Mouse (Mus musculus) liver, postnatal 0 days (tissue): ENCODE data around the gene Palm3. TPM values are rescaled to one million over a fixed set of nuclear protein-coding genes. Genes with fewer than 3 reads are reported as not detected.

Source experiments
- ATAC-seq: fragments of 200-750 bp; cut with Nextera tagmentation; 2 replicates; pipeline ENCODE4 v1.8.0; 2017; ENCODE audit warnings: mild to moderate bottlenecking, moderate library complexity
- DNase-seq: peaks from one replicate; pipeline ENCODE4 v3.0.0-alpha.2; 2016
- H3K27ac ChIP-seq: fragments of 300-500 bp; sonication (generic); 2 replicates; pipeline ENCODE4 v1.5.1; 2014; ENCODE audit warnings: antibody characterized with exemption, moderate library complexity, mild to moderate bottlenecking, low read depth
- H3K27me3 ChIP-seq: fragments of 300-500 bp; sonication (generic); 2 replicates; pipeline ENCODE4 v1.6.1; 2014; ENCODE audit warnings: low read length, control low read depth, mixed read lengths; ENCODE audit not compliant: insufficient read depth
- H3K36me3 ChIP-seq: fragments of 300-500 bp; sonication (generic); replicated peaks from 2 replicates; pipeline ENCODE4 v1.6.1; 2014; ENCODE audit warnings: mild to moderate bottlenecking, control low read depth, low read length, moderate library complexity, mixed read lengths; ENCODE audit not compliant: insufficient read depth
- H3K4me1 ChIP-seq: fragments of 300-500 bp; sonication (generic); 2 replicates; pipeline ENCODE4 v1.6.1; 2014; ENCODE audit warnings: antibody characterized with exemption, mild to moderate bottlenecking, control low read depth; ENCODE audit not compliant: insufficient read depth
- H3K4me2 ChIP-seq: fragments of 300-500 bp; sonication (generic); 2 replicates; pipeline ENCODE4 v1.6.1; 2014; ENCODE audit warnings: low read depth, mild to moderate bottlenecking, low read length, moderate library complexity, mixed read lengths
- H3K4me3 ChIP-seq: fragments of 300-500 bp; sonication (generic); 2 replicates; pipeline ENCODE4 v1.5.1; 2014; ENCODE audit warnings: low read depth, low read length
- H3K9ac ChIP-seq: fragments of 300-500 bp; sonication (generic); replicated peaks from 2 replicates; pipeline ENCODE4 v1.6.1; 2014; ENCODE audit warnings: mild to moderate bottlenecking, moderate library complexity
- H3K9me3 ChIP-seq: fragments of 300-500 bp; sonication (generic); 2 replicates; pipeline ENCODE4 v1.6.1; 2016; ENCODE audit warnings: mild to moderate bottlenecking, control low read depth, low read length, mixed read lengths
- CTCF ChIP-seq: sonication (generic); IDR thresholded peaks from 2 replicates; pipeline ENCODE4 v1.5.1; 2016; ENCODE audit warnings: antibody characterized with exemption, low read depth
- EP300 ChIP-seq: IDR thresholded peaks from 2 replicates; pipeline ENCODE4 v1.6.1; 2016; ENCODE audit warnings: antibody characterized with exemption, low read depth, mild to moderate bottlenecking
- WGBS: fragments of 180-500 bp; shearing (Covaris S2); extraction: QIAGEN DNeasy Blood & Tissue Kit; methylation state at CpG from one replicate; pipeline ENCODE4 v1.1.7; 2014; ENCODE audit not compliant: insufficient replicate concordance; 5-methylcytosine and 5-hydroxymethylcytosine counted together
- polyA plus RNA-seq: library from polyadenylated mRNA; unstranded; fragments of >200 nt; fragmentation: Nextera tagmentation; extraction: Ambion mirVana; gene quantifications from 2 replicates; pipeline ENCODE4 v1.2.1, GENCODE M21; 2015

The Palm3 gene
- polyA plus RNA-seq, 1 experiment from 2014 or later = 0.04 TPM

GRCm38 (mm10) chr8:83995973-83996372 is 25.3 kb upstream of the Palm3 start:
- Histone ChIP-seq H3K4me1 (peaks cover 23% of the 10 kb centered on the region), H3K27ac (peak overlapping the region; percentile 88; the same call in 1 of the 2 replicates)
- 31% methylated on average over 12 of the region's 12 CpGs for WGBS

GRCm38 (mm10) chr8:83996567-83997505 is 24.4 kb upstream of the Palm3 start:
- H3K4me2 ChIP-seq = peak overlapping the region; percentile 91

More at GRCm38 (mm10) chr8:83995973-83996372, 25.3 kb upstream of the Palm3 start:
- peak overlapping the region; percentile 91 for H3K4me2 ChIP-seq
- H3K36me3 ChIP-seq = peaks cover 21% of the 10 kb centered on the region
- no peak for TF ChIP-seq CTCF
- TF ChIP-seq EP300 = no peak
- no peak for ATAC-seq
- no peaks in the 10 kb centered on the region for H3K9me3 ChIP-seq
- H3K9ac ChIP-seq = peak overlapping the region; percentile 83
- no peaks in the 10 kb centered on the region for H3K27me3 ChIP-seq
- no peak for DNase-seq
- peak overlapping the region; percentile 65 for H3K4me3 ChIP-seq

GRCm38 (mm10) chr8:83997511-83998141 is 23.6 kb upstream of the Palm3 start, which contains the start of gene Samd1:
TSS of gene Samd1 (plus strand) at chr8:83997672.
- Histone ChIP-seq H3K9me3 (no peaks in the 10 kb centered on the region), H3K9ac (peak within 1 kb of the TSS; percentile 83), H3K4me1 (peaks cover 19% of the 10 kb centered on the region), H3K36me3 (peaks cover 15% of the 10 kb centered on the region; the same call in 1 of the 2 replicates), H3K27ac (peak within 1 kb of the TSS; percentile 88), H3K4me2 (peak within 1 kb of the TSS; percentile 91), H3K4me3 (peak within 1 kb of the TSS; percentile 71), H3K27me3 (no peaks in the 10 kb centered on the region)
- TF ChIP-seq CTCF = no peak
- no peak for TF ChIP-seq EP300
- DNase-seq = peak; percentile 66
- ATAC-seq = peak; percentile 2; the same call in 1 of the 2 replicates
- WGBS = under 1% methylated on average over 49 of the region's 112 CpGs

More at GRCm38 (mm10) chr8:83996567-83997505, 24.4 kb upstream of the Palm3 start:
- H3K4me1 ChIP-seq = peaks cover 23% of the 10 kb centered on the region
- H3K9me3 ChIP-seq = no peaks in the 10 kb centered on the region
- no peak for TF ChIP-seq EP300
- no peak for TF ChIP-seq CTCF
- H3K36me3 ChIP-seq = peaks cover 17% of the 10 kb centered on the region
- H3K4me3 ChIP-seq = peak overlapping the region; percentile 65
- WGBS = 2% methylated on average over 54 of the region's 103 CpGs
- H3K27me3 ChIP-seq = no peaks in the 10 kb centered on the region
- DNase-seq (peak; percentile 87), ATAC-seq (peak; percentile 86)
- peak overlapping the region; percentile 83 for H3K9ac ChIP-seq
- peak overlapping the region; percentile 88 for H3K27ac ChIP-seq

- Histone ChIP-seq H3K9ac (peak overlapping the region; percentile 83), H3K36me3 (peaks cover 15% of the 10 kb centered on the region; the same call in 1 of the 2 replicates), H3K4me1 (peaks cover 25% of the 10 kb centered on the region), H3K4me2 (peak overlapping the region; percentile 91), H3K9me3 (no peaks in the 10 kb centered on the region), H3K27ac (peak overlapping the region; percentile 88), H3K4me3 (peak overlapping the region; percentile 71), H3K27me3 (no peaks in the 10 kb centered on the region)
- 1% methylated on average over 73 of the region's 92 CpGs for WGBS
- ATAC-seq (peak; percentile 22), DNase-seq (peak; percentile 67)
- TF ChIP-seq EP300 = no peak
- peak; percentile 69 for TF ChIP-seq CTCF
Observed at GRCm38 (mm10) chr8:83998231-83999056, 22.8 kb upstream of the Palm3 start.

- TF ChIP-seq EP300 = no peak
- no peak for TF ChIP-seq CTCF
- peak; percentile 29 for DNase-seq
- Histone ChIP-seq H3K9me3 (no peaks in the 10 kb centered on the region), H3K4me1 (peaks cover 28% of the 10 kb centered on the region), H3K4me2 (peak overlapping the region; percentile 91), H3K27me3 (no peaks in the 10 kb centered on the region), H3K27ac (no peak overlapping the region), H3K9ac (peak overlapping the region; percentile 83), H3K4me3 (peak overlapping the region; percentile 71), H3K36me3 (peaks cover 15% of the 10 kb centered on the region; the same call in 1 of the 2 replicates)
- 63% methylated on average over 16 of the region's 16 CpGs for WGBS
- ATAC-seq = no peak
Observed at GRCm38 (mm10) chr8:83999057-83999705, 22.1 kb upstream of the Palm3 start.
